Mouse (Mus musculus) cortical plate, adult 2 months (tissue): ENCODE measurements around the gene Slc6a9. TPM values are rescaled to one million over a fixed set of nuclear protein-coding genes. Genes with fewer than 3 reads are reported as not detected.

ENCODE experiments used
- H3K27ac ChIP-seq: fragments of 200-500 bp; 2 replicates; pipeline ENCODE4 v1.5.1; 2012; ENCODE audit warnings: low read length, control low read depth, inconsistent platforms; ENCODE audit not compliant: insufficient read depth
- H3K4me1 ChIP-seq: fragments of 200-500 bp; 2 replicates; pipeline ENCODE4 v1.6.1; 2011; ENCODE audit warnings: low read length; ENCODE audit not compliant: control insufficient read depth, insufficient read depth
- H3K4me3 ChIP-seq: fragments of 200-500 bp; 2 replicates; pipeline ENCODE4 v1.5.1; 2011; ENCODE audit warnings: mild to moderate bottlenecking, low read length, control low read depth; ENCODE audit not compliant: insufficient read depth
- CTCF ChIP-seq: fragments of 200-500 bp; IDR thresholded peaks from 2 replicates; pipeline ENCODE4 v1.5.1; 2011; ENCODE audit warnings: mild to moderate bottlenecking, control low read depth, low read length; ENCODE audit not compliant: insufficient read depth; ENCODE audit errors: extremely low read depth
- POLR2A ChIP-seq: fragments of 200-500 bp; IDR thresholded peaks from 2 replicates; pipeline ENCODE4 v1.6.1; 2011; ENCODE audit warnings: mild to moderate bottlenecking, low read length, control low read depth; ENCODE audit not compliant: insufficient read depth; ENCODE audit errors: extremely low read depth
- polyA plus RNA-seq: library from polyadenylated mRNA; depleted of rRNA; stranded (reverse); fragments of >200 nt; gene quantifications from 2 replicates; pipeline ENCODE4 v1.2.3, GENCODE M21; 2012

Slc6a9 gene
- polyA plus RNA-seq, 1 experiment = 56.0 TPM

GRCm38 (mm10) chr4:117896031-117896430 is 61.7 kb downstream of the Slc6a9 start:
- no peak for TF ChIP-seq POLR2A
- no peak for TF ChIP-seq CTCF

GRCm38 (mm10) chr4:117898111-117898510 is 63.8 kb downstream of the Slc6a9 start:
- no peaks in the 10 kb centered on the region for H3K4me1 ChIP-seq

More at GRCm38 (mm10) chr4:117896031-117896430, 61.7 kb downstream of the Slc6a9 start:
- no peaks in the 10 kb centered on the region for H3K4me1 ChIP-seq
- no peak overlapping the region for H3K27ac ChIP-seq
- H3K4me3 ChIP-seq = no peak overlapping the region

GRCm38 (mm10) chr4:117904094-117904493 is 69.8 kb downstream of the Slc6a9 start:
- H3K4me1 ChIP-seq = peaks cover 12% of the 10 kb centered on the region; the same call in 1 of the 2 replicates
- H3K27ac ChIP-seq = no peak overlapping the region
- no peak overlapping the region for H3K4me3 ChIP-seq
- TF ChIP-seq CTCF (no peak), POLR2A (no peak)

More at GRCm38 (mm10) chr4:117898111-117898510, 63.8 kb downstream of the Slc6a9 start:
- TF ChIP-seq POLR2A (no peak), CTCF (no peak)
- H3K4me3 ChIP-seq = no peak overlapping the region
- no peak overlapping the region for H3K27ac ChIP-seq

- Histone ChIP-seq H3K4me1 (peaks cover 14% of the 10 kb centered on the region; the same call in 1 of the 2 replicates), H3K4me3 (no peak overlapping the region), H3K27ac (no peak overlapping the region)
- TF ChIP-seq POLR2A (no peak), CTCF (no peak)
These were observed 70.5 kb downstream of the Slc6a9 start for GRCm38 (mm10) chr4:117904761-117905160.

GRCm38 (mm10) chr4:117906196-117906595 is 71.9 kb downstream of the Slc6a9 start:
- TF ChIP-seq POLR2A (no peak), CTCF (no peak)
- no peak overlapping the region for H3K4me3 ChIP-seq
- peaks cover 14% of the 10 kb centered on the region; the same call in 1 of the 2 replicates for H3K4me1 ChIP-seq
- no peak overlapping the region for H3K27ac ChIP-seq

- TF ChIP-seq CTCF (no peak), POLR2A (0 out of 2 replicates have a peak, but pooled peaks have one; percentile 24)
- peaks cover 24% of the 10 kb centered on the region for H3K4me1 ChIP-seq
- H3K27ac ChIP-seq = no peak overlapping the region
- peak overlapping the region; percentile 2; the same call in 1 of the 2 replicates for H3K4me3 ChIP-seq
These were observed 74.6 kb downstream of the Slc6a9 start for GRCm38 (mm10) chr4:117908834-117909453.

GRCm38 (mm10) chr4:117912131-117912561 is 77.8 kb downstream of the Slc6a9 start:
- Histone ChIP-seq H3K4me1 (peaks cover 18% of the 10 kb centered on the region), H3K27ac (no peak overlapping the region), H3K4me3 (no peak overlapping the region; the same call in 1 of the 2 replicates)
- TF ChIP-seq POLR2A = no peak
- no peak for TF ChIP-seq CTCF

- no peak for TF ChIP-seq CTCF
- no peak for TF ChIP-seq POLR2A
- Histone ChIP-seq H3K27ac (no peak overlapping the region), H3K4me3 (peak overlapping the region; percentile 50), H3K4me1 (peaks cover 16% of the 10 kb centered on the region)
These were observed 78.5 kb downstream of the Slc6a9 start for GRCm38 (mm10) chr4:117912685-117913273.

- H3K27ac ChIP-seq = no peak overlapping the region
- peaks cover 12% of the 10 kb centered on the region for H3K4me1 ChIP-seq
- TF ChIP-seq POLR2A = no peak
- TF ChIP-seq CTCF = no peak
- peak overlapping the region; percentile 50 for H3K4me3 ChIP-seq
These were observed 79.1 kb downstream of the Slc6a9 start for GRCm38 (mm10) chr4:117913421-117913820.

GRCm38 (mm10) chr4:117914031-117914430 is 79.7 kb downstream of the Slc6a9 start:
- H3K4me1 ChIP-seq = peaks cover 12% of the 10 kb centered on the region
- peak overlapping the region; percentile 50 for H3K4me3 ChIP-seq
- no peak for TF ChIP-seq CTCF
- no peak for TF ChIP-seq POLR2A
- peak overlapping the region; percentile 94; the same call in 1 of the 2 replicates for H3K27ac ChIP-seq
